Mouse (Mus musculus): ENCODE measurements around the gene Psmc4.
A peak's percentile ranks its signal among the peaks of the same experiment; 100 is the strongest.

The Psmc4 gene

GRCm38 (mm10) chr7:28049476-28050409 is at the start of gene Psmc4:
Psmc4 (minus strand) TSS chr7:28050101.
- DNase-seq (ENCODE audit: low read depth, low spot score), result peak; percentile 97

- DNase-seq (ENCODE audit: low read depth, low spot score), result no peak
Measured at GRCm38 (mm10) chr7:28099101-28099500, 49.2 kb upstream of the Psmc4 start.

GRCm38 (mm10) chr7:28093541-28093940 is 43.6 kb upstream of the Psmc4 start:
- DNase-seq (ENCODE audit: low read depth, low spot score), result no peak

- no peak for DNase-seq (ENCODE audit: low read depth, low spot score)
Measured at GRCm38 (mm10) chr7:28086236-28086635, 36.3 kb upstream of the Psmc4 start.

GRCm38 (mm10) chr7:28084215-28084614 is 34.3 kb upstream of the Psmc4 start:
- no peak for DNase-seq (ENCODE audit: low read depth, low spot score)

DNA sequence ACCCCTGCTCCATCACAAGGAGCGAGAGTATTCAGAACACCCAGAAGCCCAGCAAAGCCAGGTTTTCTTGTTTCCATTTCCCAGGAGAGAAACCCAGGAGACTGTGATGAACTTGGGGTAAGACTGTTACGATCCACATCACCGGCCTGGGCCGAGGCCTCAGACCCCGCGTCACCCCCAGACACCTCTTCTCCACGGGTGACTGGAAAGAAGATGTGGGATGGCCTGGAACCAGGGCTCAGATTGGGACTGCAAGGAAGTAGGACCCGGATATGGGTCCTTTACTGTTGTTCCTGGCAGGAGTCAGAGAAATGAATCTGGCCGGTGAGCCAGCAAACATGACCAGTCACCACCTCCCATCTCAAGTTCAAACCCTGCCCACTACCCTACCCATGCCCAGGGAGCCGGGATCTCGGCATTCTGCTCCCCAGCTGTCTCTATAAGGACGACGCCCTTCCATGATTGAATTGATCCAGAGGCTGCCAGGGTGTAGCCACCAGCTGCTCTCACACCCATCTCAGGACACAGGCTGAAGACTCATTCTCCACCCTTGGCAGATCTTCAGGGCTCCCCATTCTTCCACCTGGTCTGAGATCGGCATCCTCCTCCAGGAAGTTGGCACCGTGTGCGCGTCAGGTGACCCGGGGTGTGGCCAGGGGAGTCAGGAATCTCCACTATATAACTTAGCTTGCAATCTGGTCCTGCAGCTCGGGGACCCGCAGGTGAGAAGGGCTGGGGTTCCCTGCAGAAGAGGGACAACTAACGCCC is 20.8 kb upstream of the Psmc4 start, which contains the start of gene Fcgbp:
Gene Fcgbp, plus strand, starts transcription at position 706 of the 768 bp plus-strand sequence.
- DNase-seq (ENCODE audit: low read depth, low spot score), result no peak

DNA sequence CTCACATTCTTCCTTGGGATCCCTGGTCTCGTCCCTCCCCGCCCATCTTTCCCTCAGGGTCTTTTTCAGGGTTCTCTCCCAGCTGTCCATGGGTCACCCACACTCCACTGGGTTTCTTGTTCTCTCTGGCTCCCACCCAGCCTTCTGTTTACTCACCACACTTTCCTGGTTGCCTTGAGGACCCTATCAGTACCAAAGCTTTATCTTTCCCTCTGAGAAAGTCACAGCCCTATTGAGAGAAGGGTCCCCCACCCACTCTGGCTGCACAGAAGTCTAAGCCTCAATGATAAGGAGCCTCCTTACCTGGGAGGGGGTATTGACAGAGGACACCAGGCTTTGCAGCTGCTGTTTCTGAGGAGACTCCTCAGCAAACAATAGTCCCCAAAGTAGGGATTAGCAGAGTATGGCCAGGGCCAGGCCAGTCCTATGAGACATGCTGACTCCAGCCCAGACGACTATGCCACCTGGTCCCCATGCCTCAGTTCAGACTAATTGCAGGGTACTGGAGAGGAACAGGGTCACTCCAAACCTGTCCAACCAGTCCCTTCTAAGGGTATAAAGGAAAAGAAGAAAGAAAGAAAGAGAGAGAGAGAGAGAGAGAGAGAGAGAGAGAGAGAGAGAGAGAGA is 19.8 kb upstream of the Psmc4 start:
- DNase-seq (ENCODE audit: low read depth, low spot score), result no peak

- no peak for DNase-seq (ENCODE audit: low read depth, low spot score)
Measured at GRCm38 (mm10) chr7:28068661-28069060, 18.8 kb upstream of the Psmc4 start.

DNA sequence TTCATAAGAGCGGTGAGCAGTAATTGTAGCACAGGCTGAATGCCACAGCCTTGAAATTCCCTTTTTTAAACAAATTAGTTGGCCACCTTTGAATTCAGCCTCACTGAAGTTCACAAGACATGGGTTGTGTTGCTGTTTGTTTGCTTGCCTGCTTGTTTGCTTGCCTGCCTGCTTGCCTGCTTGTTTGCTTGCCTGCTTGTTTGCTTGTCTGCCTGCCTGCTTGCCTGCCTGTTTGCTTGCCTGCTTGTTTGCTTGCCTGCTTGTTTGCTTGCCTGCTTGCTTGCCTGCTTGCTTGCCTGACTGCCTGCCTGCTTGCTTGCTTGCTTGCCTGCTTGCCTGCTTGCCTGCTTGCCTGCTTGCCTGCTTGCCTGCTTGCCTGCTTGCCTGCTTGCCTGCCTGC is 10.1 kb upstream of the Psmc4 start:
- DNase-seq (ENCODE audit: low read depth, low spot score), result no peak

DNA sequence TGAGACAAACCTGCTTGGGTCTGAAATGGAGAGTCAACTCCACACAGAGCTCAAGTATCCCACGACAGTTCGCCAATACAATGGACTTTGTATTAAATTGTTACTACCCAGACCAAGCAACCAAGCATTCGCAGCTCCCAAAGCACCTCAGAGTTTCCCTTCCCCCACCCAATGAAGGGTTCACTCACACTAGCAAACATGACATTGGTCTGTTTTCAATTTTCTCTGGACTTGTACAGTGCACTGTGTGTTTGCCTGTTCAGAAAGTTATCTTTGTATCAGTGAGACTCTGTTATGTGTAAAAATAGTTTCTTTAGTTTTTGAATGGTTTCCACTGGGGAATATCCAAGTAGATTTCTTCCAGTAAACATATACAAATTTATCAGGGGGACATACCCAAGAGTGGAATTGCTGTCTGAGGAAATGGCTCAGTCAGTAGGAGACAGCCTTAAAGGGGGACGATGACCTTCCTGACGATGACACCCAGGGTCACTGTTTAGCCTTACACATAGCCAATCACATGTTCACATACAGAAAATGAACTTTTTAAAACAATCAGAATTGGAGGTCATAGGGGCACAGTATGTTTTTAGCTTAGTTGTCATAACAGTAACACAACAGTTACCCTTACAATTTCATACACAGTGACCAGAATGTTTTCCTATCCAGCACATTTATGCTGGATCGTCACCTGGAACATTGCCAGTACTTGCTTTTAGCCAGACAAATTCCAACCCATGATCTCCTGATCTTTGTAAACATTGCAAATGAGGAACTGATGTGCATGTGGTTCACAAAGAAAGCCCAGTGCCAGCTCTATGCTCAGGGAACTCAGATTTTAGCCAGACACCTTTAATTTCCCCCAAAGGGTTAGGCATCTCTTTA is 3.4 kb upstream of the Psmc4 start:
- peak; percentile 38 for DNase-seq (ENCODE audit: low read depth, low spot score)

DNA sequence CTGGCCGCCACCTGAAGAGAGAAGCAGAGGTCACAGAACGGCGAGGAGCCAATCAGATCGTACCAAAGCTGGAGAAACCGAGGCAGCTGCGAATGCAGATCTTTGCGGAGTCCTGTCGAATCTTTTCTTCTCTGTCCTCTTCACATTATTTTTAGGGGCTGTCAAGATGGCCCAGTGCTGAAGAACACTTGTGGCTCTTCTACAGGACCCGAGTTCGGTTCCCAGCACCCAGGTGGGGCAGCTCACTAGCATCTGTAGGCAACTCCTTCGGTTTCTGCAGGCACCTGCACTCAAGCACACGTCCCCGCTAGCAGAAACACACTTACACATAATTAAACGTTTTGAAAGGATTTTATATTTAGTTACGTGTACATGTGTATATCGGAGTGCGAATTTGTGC is 683 bp upstream of the Psmc4 start:
- DNase-seq (ENCODE audit: low read depth, low spot score), result no peak

DNA sequence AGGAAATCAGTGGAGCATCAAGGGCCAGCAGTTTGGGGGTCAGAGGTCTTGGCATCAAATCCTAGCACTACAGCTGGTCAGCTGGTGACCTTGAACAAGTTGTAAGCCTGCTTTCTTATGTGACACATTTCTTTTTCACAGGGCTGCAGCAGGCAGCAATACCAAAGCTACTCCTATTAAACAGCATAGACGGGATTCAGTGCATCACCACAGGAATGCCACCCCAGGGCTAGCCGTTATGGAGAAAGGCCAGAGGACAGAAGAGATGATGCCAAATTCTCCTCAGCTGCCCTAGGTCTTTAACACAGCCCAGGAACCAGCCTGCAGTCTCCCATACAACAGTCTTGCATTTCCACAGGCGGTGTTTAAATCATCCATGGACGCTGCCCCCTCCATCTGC is 5.4 kb downstream of the Psmc4 start:
- DNase-seq (ENCODE audit: low read depth, low spot score), result peak; percentile 11

GRCm38 (mm10) chr7:28014445-28014810 is 35.5 kb downstream of the Psmc4 start:
- DNase-seq (ENCODE audit: low read depth, low spot score), result peak; percentile 11

- DNase-seq (ENCODE audit: low read depth, low spot score), result peak; percentile 67
Measured at GRCm38 (mm10) chr7:28013549-28014444, 36.1 kb downstream of the Psmc4 start, which contains the start of gene Zfp850. Zfp850 (minus strand) TSS chr7:28014115.

GRCm38 (mm10) chr7:28010271-28010670 is 39.6 kb downstream of the Psmc4 start:
- DNase-seq (ENCODE audit: low read depth, low spot score), result no peak
